Mouse (Mus musculus) forebrain, embryonic 10.5 days (tissue): ENCODE data around the gene Map3k5. TPM values are rescaled to one million over a fixed set of nuclear protein-coding genes. Genes with fewer than 3 reads are reported as not detected.
A peak's percentile ranks its signal among the peaks of the same experiment; 100 is the strongest.

Experiments used
- DNase-seq: peaks from one replicate; pipeline ENCODE4 v3.0.0-alpha.2; 2017; ENCODE audit warnings: low spot score; ENCODE audit errors: extremely low spot score
- H3K27ac ChIP-seq: fragments of 300-500 bp; sonication (generic); 2 replicates; pipeline ENCODE4 v1.5.1; 2016; ENCODE audit warnings: mild to moderate bottlenecking
- H3K27me3 ChIP-seq: fragments of 300-500 bp; sonication (generic); 2 replicates; pipeline ENCODE4 v1.6.1; 2016; ENCODE audit warnings: mild to moderate bottlenecking; ENCODE audit not compliant: poor library complexity, severe bottlenecking
- H3K36me3 ChIP-seq: fragments of 300-500 bp; sonication (generic); replicated peaks from 2 replicates; pipeline ENCODE4 v1.6.1; 2016; ENCODE audit warnings: mild to moderate bottlenecking, moderate library complexity
- H3K4me1 ChIP-seq: fragments of 300-500 bp; sonication (generic); 2 replicates; pipeline ENCODE4 v1.6.1; 2016
- H3K4me3 ChIP-seq: fragments of 300-500 bp; sonication (generic); 2 replicates; pipeline ENCODE4 v1.5.1; 2016; ENCODE audit warnings: mild to moderate bottlenecking, moderate library complexity
- H3K9me3 ChIP-seq: fragments of 300-500 bp; sonication (generic); 2 replicates; pipeline ENCODE4 v1.6.1; 2016; ENCODE audit warnings: mild to moderate bottlenecking, moderate library complexity
- WGBS: fragments of 180-500 bp; shearing (Covaris S2); methylation state at CpG from one replicate; pipeline ENCODE4 v1.1.7; 2016; 5-methylcytosine and 5-hydroxymethylcytosine counted together
- polyA plus RNA-seq: library from polyadenylated mRNA; unstranded; fragments of >200 nt; fragmentation: Nextera tagmentation; extraction: Ambion mirVana; gene quantifications from 2 replicates; pipeline ENCODE4 v1.2.1, GENCODE M21; 2016

The Map3k5 gene
- polyA plus RNA-seq, 1 experiment from 2014 or later, result 0.42 TPM

- Histone ChIP-seq H3K27ac (no peak overlapping the region), H3K27me3 (peaks cover 14% of the 10 kb centered on the region), H3K36me3 (no peaks in the 10 kb centered on the region), H3K4me3 (peak overlapping the region; percentile 38), H3K4me1 (peaks cover 25% of the 10 kb centered on the region), H3K9me3 (no peaks in the 10 kb centered on the region)
- no peak for DNase-seq
- 77% methylated on average over 12 of the region's 12 CpGs for WGBS
Measured at GRCm38 (mm10) chr10:20171209-20171608, 236.9 kb downstream of the Map3k5 start.

- peaks cover 14% of the 10 kb centered on the region for H3K27me3 ChIP-seq
- no peaks in the 10 kb centered on the region for H3K9me3 ChIP-seq
- H3K36me3 ChIP-seq, result no peaks in the 10 kb centered on the region
- H3K4me1 ChIP-seq, result peaks cover 25% of the 10 kb centered on the region
- DNase-seq, result no peak
- 66% methylated on average over 4 of the region's 4 CpGs for WGBS
- H3K4me3 ChIP-seq, result no peak overlapping the region
- H3K27ac ChIP-seq, result no peak overlapping the region
Measured at GRCm38 (mm10) chr10:20171756-20172155, 237.5 kb downstream of the Map3k5 start.

GRCm38 (mm10) chr10:20173733-20174132 is 239.5 kb downstream of the Map3k5 start:
- no peaks in the 10 kb centered on the region for H3K9me3 ChIP-seq
- 91% methylated on average over 4 of the region's 4 CpGs for WGBS
- H3K36me3 ChIP-seq, result no peaks in the 10 kb centered on the region
- no peak overlapping the region for H3K27ac ChIP-seq
- peaks cover 14% of the 10 kb centered on the region for H3K27me3 ChIP-seq
- no peak overlapping the region for H3K4me3 ChIP-seq
- peaks cover 27% of the 10 kb centered on the region for H3K4me1 ChIP-seq
- no peak for DNase-seq

- Histone ChIP-seq H3K4me1 (peaks cover 18% of the 10 kb centered on the region), H3K27me3 (peaks cover 6% of the 10 kb centered on the region), H3K9me3 (no peaks in the 10 kb centered on the region), H3K36me3 (no peaks in the 10 kb centered on the region), H3K4me3 (no peak overlapping the region), H3K27ac (no peak overlapping the region)
- DNase-seq, result no peak
- 67% methylated on average over 7 of the region's 7 CpGs for WGBS
Measured at GRCm38 (mm10) chr10:20176054-20176453, 241.8 kb downstream of the Map3k5 start.

- Histone ChIP-seq H3K36me3 (no peaks in the 10 kb centered on the region), H3K9me3 (no peaks in the 10 kb centered on the region), H3K27ac (no peak overlapping the region), H3K27me3 (no peaks in the 10 kb centered on the region), H3K4me1 (peaks cover 27% of the 10 kb centered on the region), H3K4me3 (no peak overlapping the region)
- DNase-seq, result no peak
- 39% methylated on average over 12 of the region's 12 CpGs for WGBS
Measured at GRCm38 (mm10) chr10:20178807-20179605, 244.7 kb downstream of the Map3k5 start.

GRCm38 (mm10) chr10:20181198-20181597 is 246.9 kb downstream of the Map3k5 start:
- Histone ChIP-seq H3K27ac (no peak overlapping the region), H3K4me1 (peaks cover 27% of the 10 kb centered on the region), H3K9me3 (no peaks in the 10 kb centered on the region), H3K4me3 (no peak overlapping the region), H3K27me3 (no peaks in the 10 kb centered on the region), H3K36me3 (no peaks in the 10 kb centered on the region)
- WGBS, result 69% methylated on average over 10 of the region's 10 CpGs
- no peak for DNase-seq

GRCm38 (mm10) chr10:20181680-20182399 is 247.6 kb downstream of the Map3k5 start:
- no peaks in the 10 kb centered on the region for H3K36me3 ChIP-seq
- H3K27me3 ChIP-seq, result no peaks in the 10 kb centered on the region
- H3K4me3 ChIP-seq, result no peak overlapping the region
- no peaks in the 10 kb centered on the region for H3K9me3 ChIP-seq
- H3K4me1 ChIP-seq, result peaks cover 29% of the 10 kb centered on the region
- no peak for DNase-seq
- 0 out of 2 replicates have a peak overlapping the region, but pooled peaks have one; percentile 7 for H3K27ac ChIP-seq
- 58% methylated on average over 11 of the region's 11 CpGs for WGBS

- Histone ChIP-seq H3K27me3 (no peaks in the 10 kb centered on the region), H3K4me1 (peaks cover 24% of the 10 kb centered on the region), H3K9me3 (no peaks in the 10 kb centered on the region), H3K36me3 (no peaks in the 10 kb centered on the region), H3K27ac (no peak overlapping the region), H3K4me3 (no peak overlapping the region)
- WGBS, result 85% methylated on average over 4 of the region's 4 CpGs
- DNase-seq, result no peak
Measured at GRCm38 (mm10) chr10:20184326-20184725, 250.1 kb downstream of the Map3k5 start.

GRCm38 (mm10) chr10:20185264-20185663 is 251.0 kb downstream of the Map3k5 start:
- no peaks in the 10 kb centered on the region for H3K9me3 ChIP-seq
- H3K27me3 ChIP-seq, result no peaks in the 10 kb centered on the region
- H3K36me3 ChIP-seq, result no peaks in the 10 kb centered on the region
- H3K4me3 ChIP-seq, result no peak overlapping the region
- peaks cover 24% of the 10 kb centered on the region for H3K4me1 ChIP-seq
- WGBS, result 87% methylated on average over 4 of the region's 4 CpGs
- H3K27ac ChIP-seq, result no peak overlapping the region
- DNase-seq, result no peak

GRCm38 (mm10) chr10:20185806-20186205 is 251.5 kb downstream of the Map3k5 start:
- DNase-seq, result no peak
- Histone ChIP-seq H3K27ac (no peak overlapping the region), H3K27me3 (no peaks in the 10 kb centered on the region), H3K4me1 (peaks cover 24% of the 10 kb centered on the region), H3K9me3 (no peaks in the 10 kb centered on the region), H3K36me3 (no peaks in the 10 kb centered on the region), H3K4me3 (no peak overlapping the region)
- 92% methylated on average over 2 of the region's 2 CpGs for WGBS

GRCm38 (mm10) chr10:20186800-20187273 is 252.6 kb downstream of the Map3k5 start:
- Histone ChIP-seq H3K27ac (no peak overlapping the region), H3K4me3 (no peak overlapping the region), H3K36me3 (no peaks in the 10 kb centered on the region), H3K4me1 (peaks cover 15% of the 10 kb centered on the region), H3K9me3 (no peaks in the 10 kb centered on the region), H3K27me3 (no peaks in the 10 kb centered on the region)
- DNase-seq, result no peak
- WGBS, result 86% methylated on average over 5 of the region's 5 CpGs

GRCm38 (mm10) chr10:20190139-20190747 is 256.0 kb downstream of the Map3k5 start:
- Histone ChIP-seq H3K27me3 (no peaks in the 10 kb centered on the region), H3K36me3 (no peaks in the 10 kb centered on the region), H3K4me1 (peaks cover 25% of the 10 kb centered on the region), H3K27ac (no peak overlapping the region), H3K4me3 (no peak overlapping the region), H3K9me3 (no peaks in the 10 kb centered on the region)
- 89% methylated on average over 6 of the region's 6 CpGs for WGBS
- DNase-seq, result no peak
